Mouse (Mus musculus): ENCODE measurements around the gene Pabpn1. TPM values are rescaled to one million over a fixed set of nuclear protein-coding genes. Genes with fewer than 3 reads are reported as not detected.
A peak's percentile ranks its signal among the peaks of the same experiment; 100 is the strongest.

Pabpn1 gene
- polyA plus RNA-seq (2015; fragmentation: Nextera tagmentation; extraction: Ambion mirVana), result 113 and 123 TPM in 2 replicates

- ATAC-seq (replicated peaks; ENCODE audit: low FRiP score, low read depth) (no peak), DNase-seq (ENCODE audit: low spot score) (no peak)
- TF ChIP-seq CTCF (IDR thresholded peaks at IDR 0.05; ENCODE audit: low read depth), result no peak
- Histone ChIP-seq H3K27ac (peak within 1 kb of the TSS; percentile 77), H3K4me2 (ENCODE audit: low read length) (peak within 1 kb of the TSS; percentile 47), H3K9ac (ENCODE audit: low read depth, low read length) (peak within 1 kb of the TSS; percentile 20; the same call in 1 of the 2 replicates), H3K9me3 (replicated peaks; ENCODE audit: low read length) (no peaks in the 10 kb centered on the region), H3K4me3 (replicated peaks; ENCODE audit: low read depth, low read length) (peak within 1 kb of the TSS; percentile 100), H3K27me3 (ENCODE audit: insufficient read depth, low read length) (no peaks in the 10 kb centered on the region), H3K4me1 (replicated peaks; ENCODE audit: insufficient read depth, low read length) (0 out of 2 replicates have a peak, but pooled peaks cover 3% of the 10 kb centered on the region), H3K36me3 (ENCODE audit: insufficient read depth, low read length) (peaks cover 7% of the 10 kb centered on the region)
- 93% methylated on average over 3 of the region's 3 CpGs for WGBS
Measured at GRCm38 (mm10) chr14:54892200-54892599, at the start of gene Pabpn1. TSS of gene Pabpn1 (plus strand) at chr14:54892500.

- 0% methylated on average over 4 of the region's 4 CpGs for WGBS
- H3K27ac ChIP-seq, result no peak overlapping the region
- TF ChIP-seq CTCF (IDR thresholded peaks at IDR 0.05; ENCODE audit: low read depth), result peak; percentile 71
- ATAC-seq (replicated peaks; ENCODE audit: low FRiP score, low read depth), result no peak
- no peaks in the 10 kb centered on the region for H3K36me3 ChIP-seq (ENCODE audit: insufficient read depth, low read length)
- H3K4me3 ChIP-seq (replicated peaks; ENCODE audit: low read depth, low read length), result no peak overlapping the region
- H3K9me3 ChIP-seq (replicated peaks; ENCODE audit: low read length), result no peaks in the 10 kb centered on the region
- no peaks in the 10 kb centered on the region for H3K4me1 ChIP-seq (replicated peaks; ENCODE audit: insufficient read depth, low read length)
- no peak overlapping the region for H3K9ac ChIP-seq (ENCODE audit: low read depth, low read length)
- H3K4me2 ChIP-seq (ENCODE audit: low read length), result no peak overlapping the region; the same call in 1 of the 2 replicates
- no peaks in the 10 kb centered on the region for H3K27me3 ChIP-seq (ENCODE audit: insufficient read depth, low read length)
- peak; percentile 87 for DNase-seq (ENCODE audit: low spot score)
Measured at GRCm38 (mm10) chr14:54843461-54843860, 48.8 kb upstream of the Pabpn1 start.

- Histone ChIP-seq H3K9ac (ENCODE audit: low read depth, low read length) (no peak overlapping the region), H3K36me3 (ENCODE audit: insufficient read depth, low read length) (peaks cover 29% of the 10 kb centered on the region), H3K27me3 (ENCODE audit: insufficient read depth, low read length) (no peaks in the 10 kb centered on the region), H3K4me2 (ENCODE audit: low read length) (no peak overlapping the region), H3K9me3 (replicated peaks; ENCODE audit: low read length) (no peaks in the 10 kb centered on the region), H3K4me3 (replicated peaks; ENCODE audit: low read depth, low read length) (no peak overlapping the region), H3K27ac (no peak overlapping the region), H3K4me1 (replicated peaks; ENCODE audit: insufficient read depth, low read length) (no peaks in the 10 kb centered on the region)
- 87% methylated on average over 3 of the region's 3 CpGs for WGBS
- ATAC-seq (replicated peaks; ENCODE audit: low FRiP score, low read depth), result no peak
- TF ChIP-seq CTCF (IDR thresholded peaks at IDR 0.05; ENCODE audit: low read depth), result no peak
- DNase-seq (ENCODE audit: low spot score), result no peak
Measured at GRCm38 (mm10) chr14:54855726-54856125, 36.6 kb upstream of the Pabpn1 start.

- H3K36me3 ChIP-seq (ENCODE audit: insufficient read depth, low read length), result peaks cover 29% of the 10 kb centered on the region
- H3K4me2 ChIP-seq (ENCODE audit: low read length), result no peak overlapping the region
- ATAC-seq (replicated peaks; ENCODE audit: low FRiP score, low read depth) (no peak), DNase-seq (ENCODE audit: low spot score) (no peak)
- H3K27me3 ChIP-seq (ENCODE audit: insufficient read depth, low read length), result no peaks in the 10 kb centered on the region
- no peak overlapping the region for H3K9ac ChIP-seq (ENCODE audit: low read depth, low read length)
- WGBS, result 85% methylated on average over 7 of the region's 7 CpGs
- no peak overlapping the region for H3K27ac ChIP-seq
- H3K4me3 ChIP-seq (replicated peaks; ENCODE audit: low read depth, low read length), result no peak overlapping the region
- H3K4me1 ChIP-seq (replicated peaks; ENCODE audit: insufficient read depth, low read length), result no peaks in the 10 kb centered on the region
- no peak for TF ChIP-seq CTCF (IDR thresholded peaks at IDR 0.05; ENCODE audit: low read depth)
- H3K9me3 ChIP-seq (replicated peaks; ENCODE audit: low read length), result no peaks in the 10 kb centered on the region
Measured at GRCm38 (mm10) chr14:54856703-54857102, 35.6 kb upstream of the Pabpn1 start.

- DNase-seq (ENCODE audit: low spot score), result no peak
- Histone ChIP-seq H3K9ac (ENCODE audit: low read depth, low read length) (no peak overlapping the region), H3K9me3 (replicated peaks; ENCODE audit: low read length) (no peaks in the 10 kb centered on the region), H3K4me3 (replicated peaks; ENCODE audit: low read depth, low read length) (no peak overlapping the region), H3K4me1 (replicated peaks; ENCODE audit: insufficient read depth, low read length) (no peaks in the 10 kb centered on the region), H3K4me2 (ENCODE audit: low read length) (no peak overlapping the region), H3K27ac (no peak overlapping the region), H3K27me3 (ENCODE audit: insufficient read depth, low read length) (no peaks in the 10 kb centered on the region), H3K36me3 (ENCODE audit: insufficient read depth, low read length) (peaks cover 26% of the 10 kb centered on the region)
- no peak for TF ChIP-seq CTCF (IDR thresholded peaks at IDR 0.05; ENCODE audit: low read depth)
- WGBS, result 88% methylated on average over 9 of the region's 9 CpGs
- ATAC-seq (replicated peaks; ENCODE audit: low FRiP score, low read depth), result no peak
Measured at GRCm38 (mm10) chr14:54857891-54858290, 34.4 kb upstream of the Pabpn1 start.

- H3K9me3 ChIP-seq (replicated peaks; ENCODE audit: low read length), result no peaks in the 10 kb centered on the region
- TF ChIP-seq CTCF (IDR thresholded peaks at IDR 0.05; ENCODE audit: low read depth), result peak; percentile 85
- DNase-seq (ENCODE audit: low spot score) (peak; percentile 46), ATAC-seq (replicated peaks; ENCODE audit: low FRiP score, low read depth) (no peak)
- no peaks in the 10 kb centered on the region for H3K27me3 ChIP-seq (ENCODE audit: insufficient read depth, low read length)
- H3K36me3 ChIP-seq (ENCODE audit: insufficient read depth, low read length), result peaks cover 21% of the 10 kb centered on the region
- H3K4me1 ChIP-seq (replicated peaks; ENCODE audit: insufficient read depth, low read length), result no peaks in the 10 kb centered on the region
- no peak overlapping the region for H3K4me3 ChIP-seq (replicated peaks; ENCODE audit: low read depth, low read length)
- H3K9ac ChIP-seq (ENCODE audit: low read depth, low read length), result no peak overlapping the region
- WGBS, result 53% methylated on average over 2 of the region's 2 CpGs
- no peak overlapping the region for H3K27ac ChIP-seq
- H3K4me2 ChIP-seq (ENCODE audit: low read length), result no peak overlapping the region
Measured at GRCm38 (mm10) chr14:54860511-54860910, 31.8 kb upstream of the Pabpn1 start.

Data from kidney, postnatal 0 days (tissue).